Mouse (Mus musculus) midbrain, postnatal 0 days (tissue): ENCODE data around the gene Senp1. TPM values are rescaled to one million over a fixed set of nuclear protein-coding genes. Genes with fewer than 3 reads are reported as not detected.
A peak's percentile ranks its signal among the peaks of the same experiment; 100 is the strongest.

Source experiments
- ATAC-seq: fragments of 200-750 bp; cut with Nextera tagmentation; 2 replicates; pipeline ENCODE4 v1.8.0; 2017; ENCODE audit warnings: moderate number of reproducible peaks, mild to moderate bottlenecking, moderate TSS enrichment, moderate library complexity; ENCODE audit not compliant: low FRiP score
- DNase-seq: peaks from one replicate; pipeline ENCODE4 v3.0.0-alpha.2; 2015; ENCODE audit warnings: low spot score
- H3K27ac ChIP-seq: fragments of 300-500 bp; sonication (generic); 2 replicates; pipeline ENCODE4 v1.5.1; 2014; ENCODE audit warnings: low read depth, mild to moderate bottlenecking, low read length, mixed read lengths
- H3K27me3 ChIP-seq: fragments of 300-500 bp; sonication (generic); 2 replicates; pipeline ENCODE4 v1.6.1; 2014; ENCODE audit warnings: low read length, control low read depth, mixed read lengths; ENCODE audit not compliant: insufficient read depth
- H3K36me3 ChIP-seq: fragments of 300-500 bp; sonication (generic); 2 replicates; pipeline ENCODE4 v1.6.1; 2014; ENCODE audit warnings: low read length, control low read depth, mixed read lengths; ENCODE audit not compliant: insufficient read depth
- H3K4me1 ChIP-seq: fragments of 300-500 bp; sonication (generic); 2 replicates; pipeline ENCODE4 v1.6.1; 2014; ENCODE audit warnings: mild to moderate bottlenecking, control low read depth, antibody characterized with exemption, low read length, mixed read lengths; ENCODE audit not compliant: insufficient read depth
- H3K4me2 ChIP-seq: fragments of 300-500 bp; sonication (generic); 2 replicates; pipeline ENCODE4 v1.6.1; 2014; ENCODE audit warnings: low read depth, mild to moderate bottlenecking, low read length, mixed read lengths; ENCODE audit not compliant: poor library complexity, severe bottlenecking
- H3K4me3 ChIP-seq: fragments of 300-500 bp; sonication (generic); 2 replicates; pipeline ENCODE4 v1.5.1; 2014; ENCODE audit warnings: low read depth, mild to moderate bottlenecking, low read length, moderate library complexity
- H3K9ac ChIP-seq: fragments of 300-500 bp; sonication (generic); replicated peaks from 2 replicates; pipeline ENCODE4 v1.6.1; 2014; ENCODE audit warnings: mild to moderate bottlenecking, low read length, moderate library complexity, mixed read lengths; ENCODE audit not compliant: poor library complexity, severe bottlenecking
- H3K9me3 ChIP-seq: fragments of 300-500 bp; sonication (generic); 2 replicates; pipeline ENCODE4 v1.6.1; 2016; ENCODE audit warnings: low read length, control low read depth
- CTCF ChIP-seq: IDR thresholded peaks from 2 replicates; pipeline ENCODE4 v1.5.1; 2016; ENCODE audit warnings: antibody characterized with exemption, mild to moderate bottlenecking
- WGBS: fragments of 180-500 bp; shearing (Covaris S2); extraction: QIAGEN DNeasy Blood & Tissue Kit; methylation state at CpG from one replicate; pipeline ENCODE4 v1.1.7; 2014; 5-methylcytosine and 5-hydroxymethylcytosine counted together
- polyA plus RNA-seq: library from polyadenylated mRNA; unstranded; fragments of >200 nt; fragmentation: Nextera tagmentation; extraction: Ambion mirVana; gene quantifications from 2 replicates; pipeline ENCODE4 v1.2.1, GENCODE M21; 2015
- total RNA-seq: library from RNA; depleted of rRNA; stranded (reverse); fragments of >200 nt; gene quantifications from 2 replicates; pipeline ENCODE4 v1.2.3, GENCODE M21; 2014; rRNA removed

The Senp1 gene
- total and polyA plus RNA-seq, 2 experiments from 2014 or later, result 12.1 to 18.2 TPM

DNA sequence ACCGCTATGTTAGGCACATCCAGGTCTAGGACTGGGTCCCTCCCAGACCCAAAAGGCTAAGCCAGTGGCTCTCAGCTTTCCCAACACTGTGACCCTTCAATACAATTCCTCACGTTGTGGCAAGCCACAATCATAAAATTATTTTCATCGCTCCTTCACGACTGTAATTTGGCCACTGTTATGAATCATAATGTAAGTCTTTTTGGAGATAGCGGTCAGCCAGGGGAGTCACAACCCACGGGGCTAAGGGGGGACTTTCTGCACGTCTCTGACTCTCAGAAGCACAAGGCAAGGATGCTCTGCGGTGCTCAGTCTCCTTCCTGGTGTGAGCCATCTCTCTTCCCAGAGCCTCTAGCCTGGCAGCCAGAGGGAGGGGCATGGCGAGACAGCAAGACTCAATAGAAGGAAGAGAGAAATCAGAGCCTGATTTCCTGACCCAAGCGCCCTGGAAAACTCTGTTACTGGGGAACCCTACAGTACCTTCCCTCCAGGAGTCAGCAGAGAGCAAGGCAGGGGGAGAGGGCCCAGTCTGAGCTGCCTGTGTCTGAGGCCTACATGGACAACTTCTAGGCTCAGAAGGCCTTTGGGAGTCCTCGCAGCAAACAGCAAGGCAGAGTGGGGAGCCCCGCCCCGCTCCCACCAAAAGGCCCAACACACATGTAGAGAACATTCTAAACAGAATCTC lies 101.4 kb downstream of the Senp1 start:
- Histone ChIP-seq H3K4me2 (peak overlapping the region; percentile 70), H3K9me3 (no peaks in the 10 kb centered on the region), H3K36me3 (no peaks in the 10 kb centered on the region), H3K4me1 (peaks cover 19% of the 10 kb centered on the region), H3K27ac (peak overlapping the region; percentile 78), H3K4me3 (peak overlapping the region; percentile 32; the same call in 1 of the 2 replicates), H3K9ac (0 out of 2 replicates have a peak overlapping the region, but pooled peaks have one; percentile 33), H3K27me3 (no peaks in the 10 kb centered on the region)
- WGBS, result 30% methylated on average over 13 of the region's 13 CpGs
- ATAC-seq (peak; percentile 47), DNase-seq (peak; percentile 47)
- TF ChIP-seq CTCF, result peak; percentile 58

DNA sequence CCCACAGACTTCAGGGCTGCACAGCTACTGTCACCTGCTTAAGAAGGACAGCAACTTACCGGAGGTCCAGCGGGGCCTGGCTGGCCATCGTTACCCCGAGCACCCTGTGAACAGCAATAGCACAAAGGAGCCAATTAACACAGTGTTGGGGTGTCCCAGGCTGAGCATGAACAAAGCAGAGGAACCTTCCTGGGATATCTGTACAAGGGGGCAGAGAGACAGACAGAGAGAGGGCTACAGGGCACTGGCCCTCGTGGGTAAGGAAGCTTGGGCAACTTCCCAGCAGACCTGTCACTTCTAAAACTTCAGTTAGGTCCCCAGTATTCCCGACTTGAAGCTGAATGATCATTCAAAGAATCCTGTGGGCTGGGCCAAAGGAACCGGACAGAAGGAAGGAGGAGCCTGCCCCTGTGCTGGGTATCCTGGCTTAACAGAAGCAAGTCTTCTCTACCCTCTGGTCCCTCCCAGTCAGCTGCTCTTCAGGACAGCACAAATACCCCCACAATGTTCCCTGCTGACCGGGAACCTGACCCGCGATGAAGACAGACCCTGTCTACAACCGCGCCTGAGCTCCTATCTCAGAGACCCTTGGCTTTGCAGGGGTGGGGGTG lies 102.2 kb downstream of the Senp1 start:
- peaks cover 19% of the 10 kb centered on the region for H3K4me1 ChIP-seq
- WGBS, result 21% methylated on average over 12 of the region's 12 CpGs
- no peak for TF ChIP-seq CTCF
- H3K9me3 ChIP-seq, result no peaks in the 10 kb centered on the region
- no peak overlapping the region for H3K4me2 ChIP-seq
- no peak overlapping the region for H3K9ac ChIP-seq
- H3K36me3 ChIP-seq, result no peaks in the 10 kb centered on the region
- H3K27me3 ChIP-seq, result no peaks in the 10 kb centered on the region
- H3K27ac ChIP-seq, result no peak overlapping the region
- no peak overlapping the region for H3K4me3 ChIP-seq
- DNase-seq, result no peak
- no peak for ATAC-seq

DNA sequence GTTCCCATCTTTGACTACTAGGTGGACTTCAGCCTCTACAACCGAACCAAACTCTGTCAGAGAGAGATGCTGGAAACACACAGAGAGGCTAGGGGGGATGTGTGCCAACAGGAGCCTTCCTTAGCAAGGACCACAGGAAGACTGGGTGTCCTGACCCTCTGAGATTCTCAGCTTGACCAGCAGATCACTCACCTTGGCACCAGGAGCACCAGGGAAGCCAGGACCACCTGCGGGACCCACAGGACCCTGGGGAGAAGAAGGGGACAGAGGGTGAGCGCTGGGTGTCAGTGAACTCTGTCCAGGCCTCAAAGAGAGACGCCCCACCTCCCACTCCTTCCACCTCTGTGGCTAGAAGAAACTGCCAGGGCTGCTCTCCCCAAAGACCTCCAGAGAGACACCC lies 102.8 kb downstream of the Senp1 start:
- H3K27ac ChIP-seq, result no peak overlapping the region
- no peak for ATAC-seq
- H3K4me3 ChIP-seq, result no peak overlapping the region
- no peak for DNase-seq
- no peak for TF ChIP-seq CTCF
- 15% methylated on average over 4 of the region's 4 CpGs for WGBS
- H3K9ac ChIP-seq, result no peak overlapping the region
- no peaks in the 10 kb centered on the region for H3K36me3 ChIP-seq
- peaks cover 17% of the 10 kb centered on the region for H3K4me1 ChIP-seq
- H3K9me3 ChIP-seq, result no peaks in the 10 kb centered on the region
- H3K4me2 ChIP-seq, result peak overlapping the region; percentile 35; the same call in 1 of the 2 replicates
- H3K27me3 ChIP-seq, result no peaks in the 10 kb centered on the region

DNA sequence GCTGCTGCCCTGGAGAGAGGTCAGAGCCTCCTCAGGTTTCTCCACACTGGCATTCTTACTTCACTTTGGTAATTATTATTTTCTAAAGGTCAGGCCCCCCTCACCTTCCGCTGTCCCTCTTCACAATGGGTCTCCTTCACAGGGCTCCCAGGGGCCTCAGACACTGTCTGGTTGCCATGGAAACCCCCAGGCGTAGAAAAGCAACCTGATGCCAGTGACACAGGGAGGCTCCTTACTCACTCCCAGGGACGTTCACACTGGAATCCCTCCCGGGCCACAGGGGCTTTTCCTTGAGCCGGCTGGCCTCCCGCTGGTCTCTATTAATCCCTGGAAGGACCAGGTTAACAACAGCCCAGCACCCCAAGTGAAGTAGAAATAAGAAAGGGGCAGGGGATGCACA lies 103.4 kb downstream of the Senp1 start:
- Histone ChIP-seq H3K4me1 (peaks cover 17% of the 10 kb centered on the region), H3K4me3 (no peak overlapping the region), H3K4me2 (peak overlapping the region; percentile 35), H3K27me3 (no peaks in the 10 kb centered on the region), H3K9me3 (no peaks in the 10 kb centered on the region), H3K36me3 (no peaks in the 10 kb centered on the region), H3K9ac (no peak overlapping the region), H3K27ac (no peak overlapping the region)
- 3% methylated on average over 6 of the region's 6 CpGs for WGBS
- peak; percentile 59 for DNase-seq
- no peak for ATAC-seq
- no peak for TF ChIP-seq CTCF

DNA sequence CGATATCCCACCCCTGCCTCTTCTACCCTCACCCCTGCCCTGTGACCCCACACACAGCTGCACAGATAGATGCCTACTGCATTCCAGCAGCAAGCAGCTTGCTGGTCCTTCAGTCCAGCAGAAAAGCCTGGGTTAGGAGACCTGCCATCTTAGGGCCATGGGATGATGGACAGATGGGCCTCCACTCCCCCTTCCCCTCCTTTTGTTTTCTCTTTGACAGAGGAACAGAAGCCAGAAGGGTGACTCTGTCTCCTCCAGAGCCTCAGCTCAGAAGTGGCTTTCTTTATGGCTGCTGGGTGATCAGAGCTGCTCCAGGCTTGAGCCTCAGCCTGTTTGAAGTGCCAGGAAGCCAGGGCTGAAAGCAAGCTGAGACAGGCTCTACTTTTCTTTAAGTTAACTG lies 104.0 kb downstream of the Senp1 start:
- Histone ChIP-seq H3K27me3 (no peaks in the 10 kb centered on the region), H3K36me3 (no peaks in the 10 kb centered on the region), H3K4me1 (peaks cover 17% of the 10 kb centered on the region), H3K9ac (no peak overlapping the region), H3K4me2 (no peak overlapping the region), H3K9me3 (no peaks in the 10 kb centered on the region), H3K27ac (no peak overlapping the region), H3K4me3 (no peak overlapping the region)
- ATAC-seq (no peak), DNase-seq (no peak)
- TF ChIP-seq CTCF, result no peak
- 23% methylated on average over 1 of the region's 1 CpGs for WGBS

Other genes with a start within 250 kb of the Senp1 start
- 22.4 and 24.2 TPM in 2 replicates for gene Hdac7, start 249.2 kb downstream of the Senp1 start, total RNA-seq
- 28.7 and 29.2 TPM in 2 replicates for gene Hdac7, start 249.2 kb downstream of the Senp1 start, polyA plus RNA-seq
- gene Vdr, start 183.1 kb downstream of the Senp1 start, total RNA-seq, result 0.09 and 0.27 TPM in 2 replicates
- 0.12 and 0.22 TPM in 2 replicates for gene Vdr, start 183.1 kb downstream of the Senp1 start, polyA plus RNA-seq
- gene Tmem106c, start 129.5 kb downstream of the Senp1 start, total RNA-seq, result 40.3 and 57.7 TPM in 2 replicates
- gene Tmem106c, start 129.5 kb downstream of the Senp1 start, polyA plus RNA-seq, result 43.8 and 49.2 TPM in 2 replicates
- 13.8 and 17.8 TPM in 2 replicates for gene Col2a1, start 89.0 kb downstream of the Senp1 start, total RNA-seq
- 4.9 and 6.2 TPM in 2 replicates for gene Col2a1, start 89.0 kb downstream of the Senp1 start, polyA plus RNA-seq
- 96.2 and 102 TPM in 2 replicates for gene Pfkm, start 1.2 kb downstream of the Senp1 start, total RNA-seq
- 89.9 and 96.4 TPM in 2 replicates for gene Pfkm, start 1.2 kb downstream of the Senp1 start, polyA plus RNA-seq
- 60.5 and 72.7 TPM in 2 replicates for gene Asb8, start 71.9 kb upstream of the Senp1 start, total RNA-seq
- 59.2 and 64.9 TPM in 2 replicates for gene Asb8, start 71.9 kb upstream of the Senp1 start, polyA plus RNA-seq
- gene Ccdc184, start 73.4 kb upstream of the Senp1 start, total RNA-seq, result 127 and 129 TPM in 2 replicates
- 132 and 145 TPM in 2 replicates for gene Ccdc184, start 73.4 kb upstream of the Senp1 start, polyA plus RNA-seq
- gene Olfr288, start 101.8 kb upstream of the Senp1 start, total RNA-seq, result not detected in 2 replicates
- gene Olfr288, start 101.8 kb upstream of the Senp1 start, polyA plus RNA-seq, result not detected in 2 replicates
- gene Gm44579, start 127.2 kb upstream of the Senp1 start, total RNA-seq, result not detected in 2 replicates
- 0.09 and 0.11 TPM in 2 replicates for gene Gm44579, start 127.2 kb upstream of the Senp1 start, polyA plus RNA-seq
- 0.44 and 1.2 TPM in 2 replicates for gene Olfr287, start 127.3 kb upstream of the Senp1 start, total RNA-seq
- 1.2 and 1.5 TPM in 2 replicates for gene Olfr287, start 127.3 kb upstream of the Senp1 start, polyA plus RNA-seq
- gene Olfr286, start 140.7 kb upstream of the Senp1 start, total RNA-seq, result not detected in 2 replicates
- gene Olfr286, start 140.7 kb upstream of the Senp1 start, polyA plus RNA-seq, result not detected in 2 replicates
- not detected in 2 replicates for gene H1fnt, start 163.5 kb upstream of the Senp1 start, total RNA-seq
- not detected in 2 replicates for gene H1fnt, start 163.5 kb upstream of the Senp1 start, polyA plus RNA-seq
- gene Zfp641, start 202.4 kb upstream of the Senp1 start, total RNA-seq, result 21.4 and 22.5 TPM in 2 replicates
- gene Zfp641, start 202.4 kb upstream of the Senp1 start, polyA plus RNA-seq, result 10.9 and 12.8 TPM in 2 replicates
- not detected in 2 replicates for gene Olfr285, start 223.6 kb upstream of the Senp1 start, total RNA-seq
- gene Olfr285, start 223.6 kb upstream of the Senp1 start, polyA plus RNA-seq, result not detected in 2 replicates
- gene Olfr284, start 247.2 kb upstream of the Senp1 start, total RNA-seq, result not detected in 2 replicates
- gene Olfr284, start 247.2 kb upstream of the Senp1 start, polyA plus RNA-seq, result 0.18 TPM in 1 of 2 replicates, not detected in the other